Mouse (Mus musculus) limb, embryonic 14.5 days (tissue): ENCODE data around the gene Sms. TPM values are rescaled to one million over a fixed set of nuclear protein-coding genes. Genes with fewer than 3 reads are reported as not detected.

Experiments used
- ATAC-seq: fragments of 200-750 bp; cut with Nextera tagmentation; 2 replicates; pipeline ENCODE4 v1.8.0; 2017; ENCODE audit warnings: low read depth, moderate number of reproducible peaks, moderate TSS enrichment; ENCODE audit not compliant: low FRiP score
- DNase-seq: peaks from one replicate; pipeline ENCODE4 v3.0.0-alpha.2; 2015; ENCODE audit warnings: low spot score
- H3K27ac ChIP-seq: fragments of 300-500 bp; sonication (generic); replicated peaks from 2 replicates; pipeline ENCODE4 v1.5.1; 2014; ENCODE audit warnings: low read depth, mild to moderate bottlenecking, low read length, moderate library complexity, mixed read lengths
- H3K27me3 ChIP-seq: fragments of 300-500 bp; sonication (generic); 2 replicates; pipeline ENCODE4 v1.6.1; 2014; ENCODE audit warnings: low read length, mixed read lengths; ENCODE audit not compliant: control insufficient read depth, insufficient read depth
- H3K36me3 ChIP-seq: fragments of 300-500 bp; sonication (generic); 2 replicates; pipeline ENCODE4 v1.6.1; 2014; ENCODE audit warnings: mild to moderate bottlenecking, low read length, moderate library complexity, mixed read lengths; ENCODE audit not compliant: control insufficient read depth, insufficient read depth
- H3K4me1 ChIP-seq: fragments of 300-500 bp; sonication (generic); 2 replicates; pipeline ENCODE4 v1.6.1; 2014; ENCODE audit warnings: antibody characterized with exemption, low read length, mixed read lengths; ENCODE audit not compliant: control insufficient read depth, insufficient read depth
- H3K4me2 ChIP-seq: fragments of 300-500 bp; sonication (generic); replicated peaks from 2 replicates; pipeline ENCODE4 v1.6.1; 2014; ENCODE audit warnings: low read depth, mild to moderate bottlenecking, low read length, moderate library complexity; ENCODE audit not compliant: severe bottlenecking
- H3K4me3 ChIP-seq: fragments of 300-500 bp; sonication (generic); replicated peaks from 2 replicates; pipeline ENCODE4 v1.5.1; 2014; ENCODE audit warnings: low read length
- H3K9ac ChIP-seq: fragments of 300-500 bp; sonication (generic); 2 replicates; pipeline ENCODE4 v1.6.1; 2014; ENCODE audit warnings: mild to moderate bottlenecking, low read depth, low read length, moderate library complexity; ENCODE audit not compliant: severe bottlenecking
- H3K9me3 ChIP-seq: fragments of 300-500 bp; sonication (generic); 2 replicates; pipeline ENCODE4 v1.6.1; 2016; ENCODE audit warnings: low read length; ENCODE audit not compliant: control insufficient read depth
- POLR2A ChIP-seq: fragments of 200-500 bp; IDR thresholded peaks from 2 replicates; pipeline ENCODE4 v1.8.0; 2012; ENCODE audit warnings: inconsistent platforms, mild to moderate bottlenecking, moderate library complexity, borderline replicate concordance; ENCODE audit not compliant: insufficient read depth, insufficient read length; ENCODE audit errors: extremely low read depth
- WGBS: fragments of 180-500 bp; shearing (Covaris S2); extraction: QIAGEN DNeasy Blood & Tissue Kit; methylation state at CpG from one replicate; pipeline ENCODE4 v1.1.7; 2014; 5-methylcytosine and 5-hydroxymethylcytosine counted together
- polyA plus RNA-seq, 2 experiments: library from polyadenylated mRNA; depleted of rRNA in 1 of 2; stranded (reverse) in 1 of 2; unstranded in 1 of 2; fragments of >200 nt; fragmentation: Nextera tagmentation in 1 of 2; extraction: Ambion mirVana in 1 of 2; gene quantifications; 2 replicates each; pipeline versions ENCODE4 v1.2.1 to v1.2.3; 2012 to 2014

The Sms gene
- polyA plus RNA-seq, 2 experiments = 54.8 to 64.6 TPM

DNA sequence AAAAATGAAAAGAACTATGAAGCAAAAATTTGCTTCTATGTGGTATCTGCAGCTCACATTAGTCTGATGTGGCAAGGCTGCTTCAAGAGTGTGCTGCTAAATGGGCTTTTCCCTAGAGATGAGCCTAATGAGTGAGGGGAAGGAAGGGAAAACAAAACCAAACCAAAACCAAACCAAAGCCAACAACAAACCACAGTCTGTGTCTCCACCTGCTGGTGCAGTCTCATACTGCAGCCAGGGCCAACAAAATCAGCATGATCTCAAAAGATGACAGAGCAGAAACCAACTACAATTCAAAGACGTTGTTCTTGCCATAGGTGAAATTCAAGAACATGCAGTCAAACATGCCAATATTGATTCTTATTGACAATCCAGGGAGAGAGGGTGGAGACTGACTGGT lies 37.7 kb downstream of the Sms start:
- 68% methylated on average over 1 of the region's 1 CpGs for WGBS
- DNase-seq = peak; percentile 28

GRCm38 (mm10) chrX:157449000-157449399 lies 43.1 kb downstream of the Sms start:
- DNase-seq (no peak), ATAC-seq (no peak)
- TF ChIP-seq POLR2A = no peak
- H3K27ac ChIP-seq = no peak overlapping the region
- H3K36me3 ChIP-seq = no peaks in the 10 kb centered on the region
- no peak overlapping the region for H3K4me3 ChIP-seq
- 75% methylated on average over 1 of the region's 1 CpGs for WGBS
- no peak overlapping the region for H3K4me2 ChIP-seq
- no peaks in the 10 kb centered on the region for H3K27me3 ChIP-seq
- H3K9ac ChIP-seq = no peak overlapping the region
- no peaks in the 10 kb centered on the region for H3K4me1 ChIP-seq
- H3K9me3 ChIP-seq = no peaks in the 10 kb centered on the region

More for the DNA sequence above, 37.7 kb downstream of the Sms start:
- TF ChIP-seq POLR2A = no peak
- H3K27me3 ChIP-seq = no peaks in the 10 kb centered on the region
- no peak overlapping the region for H3K4me3 ChIP-seq
- no peaks in the 10 kb centered on the region for H3K9me3 ChIP-seq
- no peak overlapping the region for H3K27ac ChIP-seq
- H3K9ac ChIP-seq = no peak overlapping the region
- no peaks in the 10 kb centered on the region for H3K4me1 ChIP-seq
- H3K4me2 ChIP-seq = no peak overlapping the region
- ATAC-seq = no peak
- H3K36me3 ChIP-seq = no peaks in the 10 kb centered on the region; the same call in 1 of the 2 replicates

DNA sequence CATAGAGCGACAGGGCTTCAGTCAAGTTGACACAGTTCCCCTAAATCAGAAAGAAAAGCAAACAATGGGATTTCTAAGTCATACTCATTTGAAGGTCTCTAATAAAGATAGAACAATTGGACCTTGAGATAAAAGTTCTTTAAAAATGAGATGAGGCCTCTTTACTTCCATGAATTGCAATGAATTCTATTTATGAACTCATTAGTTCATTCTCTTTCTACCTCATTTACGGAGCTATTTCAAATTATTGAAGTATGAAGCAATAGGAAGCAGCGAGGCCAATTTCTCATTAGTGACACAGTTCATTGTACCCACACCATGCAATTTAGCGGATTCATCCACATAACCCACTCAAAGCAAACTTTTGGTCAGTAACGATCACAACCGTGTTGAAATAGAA lies 44.7 kb downstream of the Sms start:
- no peaks in the 10 kb centered on the region for H3K4me1 ChIP-seq
- ATAC-seq = no peak
- DNase-seq = no peak
- H3K9ac ChIP-seq = no peak overlapping the region
- H3K9me3 ChIP-seq = no peaks in the 10 kb centered on the region
- H3K36me3 ChIP-seq = no peaks in the 10 kb centered on the region
- no peak for TF ChIP-seq POLR2A
- no peaks in the 10 kb centered on the region for H3K27me3 ChIP-seq
- no peak overlapping the region for H3K4me3 ChIP-seq
- no peak overlapping the region for H3K27ac ChIP-seq
- H3K4me2 ChIP-seq = no peak overlapping the region
- WGBS = 84% methylated on average over 6 of the region's 6 CpGs

- no peak for DNase-seq
- no peak for TF ChIP-seq POLR2A
- no peak for ATAC-seq
- Histone ChIP-seq H3K9me3 (no peaks in the 10 kb centered on the region), H3K4me3 (no peak overlapping the region), H3K27ac (no peak overlapping the region), H3K27me3 (no peaks in the 10 kb centered on the region), H3K4me1 (no peaks in the 10 kb centered on the region), H3K9ac (no peak overlapping the region), H3K36me3 (no peaks in the 10 kb centered on the region), H3K4me2 (no peak overlapping the region)
- 85% methylated on average over 1 of the region's 1 CpGs for WGBS
These were observed 57.3 kb downstream of the Sms start for GRCm38 (mm10) chrX:157434768-157435167.

DNA sequence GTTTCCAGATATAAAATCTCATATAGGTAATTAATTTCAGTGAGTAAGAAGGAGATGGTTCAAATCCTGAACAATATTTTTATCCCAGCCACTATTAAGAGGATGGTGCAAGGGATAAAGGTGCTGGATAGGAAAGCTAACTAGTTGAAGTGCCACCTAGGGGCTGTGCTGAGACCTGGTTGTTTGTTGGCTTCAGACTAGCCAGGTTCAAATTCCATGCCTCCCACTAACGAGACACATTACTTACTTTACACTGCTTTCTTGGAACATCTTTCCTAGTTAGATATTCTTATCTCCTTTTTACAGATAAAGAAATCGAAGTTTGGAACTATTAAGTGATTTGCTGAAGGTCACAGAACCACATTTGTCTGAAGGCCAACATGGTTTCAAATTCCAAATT lies 72.6 kb downstream of the Sms start:
- no peak overlapping the region for H3K4me3 ChIP-seq
- H3K36me3 ChIP-seq = no peaks in the 10 kb centered on the region
- H3K9me3 ChIP-seq = no peaks in the 10 kb centered on the region
- no peaks in the 10 kb centered on the region for H3K4me1 ChIP-seq
- H3K27ac ChIP-seq = no peak overlapping the region
- 54% methylated on average over 2 of the region's 2 CpGs for WGBS
- H3K27me3 ChIP-seq = no peaks in the 10 kb centered on the region
- no peak for TF ChIP-seq POLR2A
- no peak overlapping the region for H3K9ac ChIP-seq
- ATAC-seq = no peak
- no peak for DNase-seq
- H3K4me2 ChIP-seq = no peak overlapping the region

GRCm38 (mm10) chrX:157415212-157415611 lies 76.9 kb downstream of the Sms start, which contains the start of gene Phex:
Phex (minus strand) TSS chrX:157415312.
- no peak for TF ChIP-seq POLR2A
- no peak for ATAC-seq
- 48% methylated on average over 5 of the region's 5 CpGs for whole genome bisulfite sequencing

More at GRCm38 (mm10) chrX:157415212-157415611, 76.9 kb downstream of the Sms start, which contains the start of gene Phex:
- DNase-seq = no peak
- Histone ChIP-seq H3K4me1 (no peaks in the 10 kb centered on the region), H3K27ac (no peak within 1 kb of the TSS), H3K36me3 (no peaks in the 10 kb centered on the region), H3K4me2 (0 out of 2 replicates have a peak within 1 kb of the TSS, but pooled peaks have one; percentile 19), H3K27me3 (no peaks in the 10 kb centered on the region), H3K9ac (no peak within 1 kb of the TSS), H3K9me3 (no peaks in the 10 kb centered on the region), H3K4me3 (no peak within 1 kb of the TSS)
